Mouse (Mus musculus) C2C12 (cell line): ENCODE measurements around the gene Arhgap21.

Experiments used
- CTCF ChIP-seq: IDR thresholded peaks from one replicate; pipeline ENCODE4 v1.5.1; 2011; ENCODE audit not compliant: control insufficient read depth, insufficient read depth, insufficient read length
- MYOG ChIP-seq: IDR thresholded peaks from one replicate; pipeline ENCODE4 v1.6.1; 2011; ENCODE audit not compliant: control insufficient read depth, insufficient read length; ENCODE audit errors: extremely low read depth

- TF ChIP-seq CTCF (no peak), MYOG (no peak)
These were observed 85.4 kb downstream of the Arhgap21 start for GRCm38 (mm10) chr2:20883288-20883687.
